Mouse (Mus musculus): ENCODE data around the gene Tnfsf10. TPM values are rescaled to one million over a fixed set of nuclear protein-coding genes. Genes with fewer than 3 reads are reported as not detected.
"Not testable (repeated sequence)": the region's sequence is repeated elsewhere in the genome, so short reads cannot be mapped to it uniquely, and the experiment has no call there.

Gene Tnfsf10
- total and polyA plus RNA-seq, 2 experiments from 2014 or later = 0.38 to 0.76 TPM

GRCm38 (mm10) chr3:27290285-27290684 lies 26.5 kb upstream of the Tnfsf10 start:
- Histone ChIP-seq H3K27ac (ENCODE audit: low read depth, low read length) (no peak overlapping the region), H3K4me2 (ENCODE audit: low read depth) (no peak overlapping the region), H3K36me3 (ENCODE audit: insufficient read depth) (no peaks in the 10 kb centered on the region), H3K9me3 (ENCODE audit: low read length) (no peaks in the 10 kb centered on the region), H3K27me3 (ENCODE audit: insufficient read depth, low read length) (no peaks in the 10 kb centered on the region), H3K9ac (no peak overlapping the region), H3K4me3 (ENCODE audit: low read depth, low read length) (no peak overlapping the region), H3K4me1 (ENCODE audit: insufficient read depth) (no peaks in the 10 kb centered on the region)
- TF ChIP-seq CTCF (IDR thresholded peaks at IDR 0.05; ENCODE audit: low read depth) = no peak
- WGBS = 88% methylated on average over 5 of the region's 5 CpGs
- ATAC-seq = no peak
- DNase-seq = no peak

DNA sequence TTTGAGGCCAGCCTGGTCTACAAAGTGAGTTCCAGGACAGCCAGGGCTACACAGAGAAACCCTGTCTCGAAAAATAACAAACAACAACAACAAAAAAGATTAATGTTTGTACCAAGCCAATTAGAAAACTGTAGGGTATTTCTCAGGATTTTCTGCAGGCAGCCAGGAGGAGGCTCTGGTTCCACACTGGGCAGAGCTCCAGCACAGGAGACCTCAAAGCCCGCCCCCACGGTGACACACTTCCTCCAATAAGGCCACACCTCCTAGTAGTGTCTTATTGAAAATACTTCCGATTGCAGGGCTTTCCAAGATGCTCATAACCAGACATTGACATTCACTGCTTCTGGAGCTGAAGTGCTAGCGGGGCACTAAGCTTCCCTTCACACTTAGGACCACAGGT lies 25.9 kb upstream of the Tnfsf10 start:
- H3K27ac ChIP-seq (ENCODE audit: low read depth, low read length); ATAC-seq; H3K4me1 ChIP-seq (ENCODE audit: insufficient read depth); H3K9ac ChIP-seq; H3K4me2 ChIP-seq (ENCODE audit: low read depth); DNase-seq; H3K4me3 ChIP-seq (ENCODE audit: low read depth, low read length); H3K36me3 ChIP-seq (ENCODE audit: insufficient read depth); H3K9me3 ChIP-seq (ENCODE audit: low read length); H3K27me3 ChIP-seq (ENCODE audit: insufficient read depth, low read length): not testable (repeated sequence)
- whole genome bisulfite sequencing = 92% methylated on average over 5 of the region's 5 CpGs

DNA sequence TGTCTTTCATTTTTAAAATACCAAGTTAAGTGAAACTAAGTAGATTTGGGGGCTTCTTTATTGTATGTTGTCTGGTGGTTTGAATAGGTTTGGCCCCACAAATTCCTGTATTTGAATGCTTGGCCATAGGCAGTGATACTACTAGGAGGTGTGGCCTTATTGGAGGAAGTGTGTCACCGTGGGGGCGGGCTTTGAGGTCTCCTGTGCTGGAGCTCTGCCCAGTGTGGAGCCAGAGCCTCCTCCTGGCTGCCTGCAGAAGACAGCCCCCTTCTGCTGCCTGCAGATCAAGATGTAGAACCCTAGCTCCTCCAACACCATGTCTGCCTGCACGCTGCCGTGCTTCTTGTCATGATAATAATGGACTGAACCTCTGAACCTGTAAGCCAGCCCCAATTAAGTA lies 25.4 kb upstream of the Tnfsf10 start:
- not testable (repeated sequence) for H3K4me1 ChIP-seq (ENCODE audit: insufficient read depth); H3K27me3 ChIP-seq (ENCODE audit: insufficient read depth, low read length); H3K36me3 ChIP-seq (ENCODE audit: insufficient read depth); H3K9me3 ChIP-seq (ENCODE audit: low read length); H3K4me3 ChIP-seq (ENCODE audit: low read depth, low read length); H3K9ac ChIP-seq; DNase-seq; H3K4me2 ChIP-seq (ENCODE audit: low read depth); ATAC-seq; H3K27ac ChIP-seq (ENCODE audit: low read depth, low read length)
- WGBS = 77% methylated on average over 4 of the region's 4 CpGs

DNA sequence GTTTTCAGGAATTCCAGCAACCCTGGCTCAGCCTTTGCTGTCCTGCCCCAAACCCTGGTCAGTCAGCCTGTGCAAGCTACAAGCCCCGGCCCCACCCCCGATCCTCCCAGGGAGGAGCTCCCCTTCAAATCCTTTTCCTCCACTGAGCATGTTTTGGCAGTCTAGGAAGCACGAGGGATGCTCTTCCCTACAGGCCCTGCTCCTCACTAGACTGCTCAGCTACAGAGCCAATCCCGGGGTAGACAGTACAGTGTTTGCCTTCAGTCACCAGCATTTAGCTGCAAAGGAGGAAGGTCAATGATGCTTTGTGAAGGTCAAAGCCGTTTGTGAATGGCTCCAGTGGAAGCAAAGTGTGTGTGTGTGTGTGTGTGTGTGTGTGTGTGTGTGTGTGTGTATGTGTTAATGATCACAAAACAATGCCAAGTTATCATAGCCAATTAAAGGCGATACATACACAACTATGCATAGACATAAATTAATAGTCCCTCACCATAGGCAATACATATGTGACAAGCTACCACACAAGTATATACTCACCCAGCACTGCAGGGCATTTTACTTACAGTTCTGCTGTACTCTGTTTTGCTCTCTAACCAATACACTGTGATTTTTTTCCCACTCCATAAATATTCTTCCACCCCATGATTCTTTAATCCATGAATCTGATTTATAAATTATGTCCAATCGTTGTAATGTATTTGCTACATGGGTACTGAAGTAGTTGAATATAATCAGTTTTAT lies 23.0 kb upstream of the Tnfsf10 start:
- WGBS = 65% methylated on average over 7 of the region's 7 CpGs
- H3K4me3 ChIP-seq (ENCODE audit: low read depth, low read length) = no peak overlapping the region
- DNase-seq = no peak
- H3K9ac ChIP-seq = no peak overlapping the region
- no peaks in the 10 kb centered on the region for H3K36me3 ChIP-seq (ENCODE audit: insufficient read depth)
- no peak overlapping the region for H3K4me2 ChIP-seq (ENCODE audit: low read depth)
- TF ChIP-seq CTCF (IDR thresholded peaks at IDR 0.05; ENCODE audit: low read depth) = no peak
- no peak for ATAC-seq
- no peaks in the 10 kb centered on the region for H3K27me3 ChIP-seq (ENCODE audit: insufficient read depth, low read length)
- no peak overlapping the region for H3K27ac ChIP-seq (ENCODE audit: low read depth, low read length)
- no peaks in the 10 kb centered on the region for H3K9me3 ChIP-seq (ENCODE audit: low read length)
- H3K4me1 ChIP-seq (ENCODE audit: insufficient read depth) = no peaks in the 10 kb centered on the region

DNA sequence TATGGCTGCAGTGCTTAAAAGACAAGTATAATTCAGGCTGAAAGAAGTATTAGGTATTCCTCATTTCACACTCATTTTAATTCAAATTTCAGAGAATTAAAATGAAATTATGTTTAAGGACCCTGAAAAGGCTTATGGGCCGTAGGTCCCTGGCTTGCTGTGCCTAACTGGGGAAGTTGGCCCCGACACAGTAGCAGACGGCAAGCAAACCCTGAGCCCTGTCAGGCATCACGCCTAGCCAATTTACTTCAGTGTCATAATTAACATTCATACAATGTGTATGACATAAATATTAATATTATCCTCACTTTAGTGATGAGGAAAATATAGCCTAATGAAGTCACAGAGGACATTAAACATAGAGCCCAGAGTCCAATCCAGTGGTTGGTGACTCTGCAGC lies 16.4 kb upstream of the Tnfsf10 start:
- no peaks in the 10 kb centered on the region for H3K36me3 ChIP-seq (ENCODE audit: insufficient read depth)
- no peak for TF ChIP-seq CTCF (IDR thresholded peaks at IDR 0.05; ENCODE audit: low read depth)

GRCm38 (mm10) chr3:27302339-27303022 lies 14.3 kb upstream of the Tnfsf10 start:
- 73% methylated on average over 9 of the region's 9 CpGs for WGBS
- TF ChIP-seq CTCF (IDR thresholded peaks at IDR 0.05; ENCODE audit: low read depth) = no peak
- H3K9me3 ChIP-seq (ENCODE audit: low read length) = no peaks in the 10 kb centered on the region
- H3K36me3 ChIP-seq (ENCODE audit: insufficient read depth) = no peaks in the 10 kb centered on the region
- no peak overlapping the region for H3K9ac ChIP-seq
- H3K27me3 ChIP-seq (ENCODE audit: insufficient read depth, low read length) = no peaks in the 10 kb centered on the region
- H3K4me3 ChIP-seq (ENCODE audit: low read depth, low read length) = no peak overlapping the region
- H3K4me2 ChIP-seq (ENCODE audit: low read depth) = no peak overlapping the region
- no peak for ATAC-seq
- no peak overlapping the region for H3K27ac ChIP-seq (ENCODE audit: low read depth, low read length)
- no peak for DNase-seq
- H3K4me1 ChIP-seq (ENCODE audit: insufficient read depth) = no peaks in the 10 kb centered on the region

More for the DNA sequence above, 16.4 kb upstream of the Tnfsf10 start:
- Histone ChIP-seq H3K9me3 (ENCODE audit: low read length) (no peaks in the 10 kb centered on the region), H3K27ac (ENCODE audit: low read depth, low read length) (no peak overlapping the region), H3K4me2 (ENCODE audit: low read depth) (no peak overlapping the region), H3K9ac (no peak overlapping the region), H3K4me3 (ENCODE audit: low read depth, low read length) (no peak overlapping the region), H3K4me1 (ENCODE audit: insufficient read depth) (no peaks in the 10 kb centered on the region), H3K27me3 (ENCODE audit: insufficient read depth, low read length) (no peaks in the 10 kb centered on the region)
- DNase-seq (no peak), ATAC-seq (no peak)
- 65% methylated on average over 4 of the region's 4 CpGs for WGBS

DNA sequence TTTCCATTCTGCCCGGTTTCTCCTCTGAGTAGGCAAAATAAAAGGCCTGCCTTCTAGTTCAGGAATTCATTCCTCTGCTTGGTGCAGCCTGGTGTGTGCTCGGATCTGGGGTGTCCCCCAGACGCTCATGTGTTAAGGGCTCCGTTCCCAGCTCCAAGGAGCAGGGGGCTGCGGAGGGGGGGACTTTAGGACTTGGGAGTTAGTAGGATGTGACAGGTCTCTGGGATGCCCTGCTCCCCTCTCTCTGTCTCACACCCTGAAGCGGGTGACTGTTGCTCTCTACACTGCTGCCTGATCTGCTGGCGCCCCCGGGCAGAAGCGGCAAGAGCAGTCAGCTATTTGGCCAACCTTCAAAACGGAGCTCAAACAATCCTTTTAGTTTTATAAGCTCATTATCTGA lies 10.0 kb upstream of the Tnfsf10 start:
- ATAC-seq = peak; percentile 56
- Histone ChIP-seq H3K4me2 (ENCODE audit: low read depth) (no peak overlapping the region), H3K4me3 (ENCODE audit: low read depth, low read length) (no peak overlapping the region), H3K9me3 (ENCODE audit: low read length) (no peaks in the 10 kb centered on the region), H3K27me3 (ENCODE audit: insufficient read depth, low read length) (no peaks in the 10 kb centered on the region), H3K36me3 (ENCODE audit: insufficient read depth) (no peaks in the 10 kb centered on the region), H3K27ac (ENCODE audit: low read depth, low read length) (no peak overlapping the region), H3K4me1 (ENCODE audit: insufficient read depth) (no peaks in the 10 kb centered on the region), H3K9ac (no peak overlapping the region)
- DNase-seq = no peak
- WGBS = 64% methylated on average over 10 of the region's 10 CpGs
- TF ChIP-seq CTCF (IDR thresholded peaks at IDR 0.05; ENCODE audit: low read depth) = no peak
